Mouse (Mus musculus): ENCODE measurements around the gene H6pd. TPM values are rescaled to one million over a fixed set of nuclear protein-coding genes. Genes with fewer than 3 reads are reported as not detected.

H6pd gene
- total and polyA plus RNA-seq, 3 experiments: 17.7 to 38.5 (median 25.1) TPM

- TF ChIP-seq MXI1 (IDR thresholded peaks at IDR 0.05; ENCODE audit: low read depth, low read length) (peak; percentile 52; the same call in 1 of the 2 replicates), BHLHE40 (IDR thresholded peaks at IDR 0.05; ENCODE audit: low read depth, low read length) (no peak), ZKSCAN1 (IDR thresholded peaks at IDR 0.05; ENCODE audit: borderline replicate concordance, low read depth, low read length) (no peak), NRF1 (IDR thresholded peaks at IDR 0.05; ENCODE audit: low read depth, low read length) (no peak), POLR2AphosphoS2 (IDR thresholded peaks at IDR 0.05; ENCODE audit: low read depth, low read length) (no peak), IRF4 (IDR thresholded peaks at IDR 0.05; ENCODE audit: low read depth, low read length) (peak; percentile 57; the same call in 1 of the 2 replicates), MAZ (IDR thresholded peaks at IDR 0.05; ENCODE audit: low read depth, low read length) (no peak)
Measured at GRCm38 (mm10) chr4:150035280-150035679, 26.5 kb upstream of the H6pd start (continued).

- H3K4me1 ChIP-seq (ENCODE audit: control insufficient read depth in 1 of 2, insufficient read depth in 2 of 2): peaks cover 3 to 23% of the 10 kb centered on the region in 2 experiments
- H3K4me3 ChIP-seq (replicated peaks in 1 of 3; ENCODE audit: low read depth in 2 of 3, low read length in 2 of 3, poor library complexity in 1 of 3): no peak overlapping the region
- H3K27me3 ChIP-seq (replicated peaks): peaks cover 29% of the 10 kb centered on the region
- no peaks in the 10 kb centered on the region for H3K9me3 ChIP-seq (replicated peaks; ENCODE audit: low read length)
- H3K4me2 ChIP-seq (ENCODE audit: insufficient read depth, low read depth, poor library complexity, severe bottlenecking): no peak overlapping the region
- no peak overlapping the region for H3K9ac ChIP-seq (ENCODE audit: insufficient read depth, low read depth)
- DNase-seq (ENCODE audit: extremely low read depth): no peak
- H3K36me3 ChIP-seq (replicated peaks in 1 of 2; ENCODE audit: control insufficient read depth in 1 of 2, insufficient read depth in 1 of 2, low read length in 1 of 2): no peaks in the 10 kb centered on the region
- H3K27ac ChIP-seq (ENCODE audit: insufficient read depth, low read depth): no peak overlapping the region
- dilution Hi-C loops (cut with MboI; ENCODE audit: extremely low pct_ligation_motif_present, extremely low pct_unique_long_range_greater_than_20kb, low sequenced_read_pairs) (no loop called here), in situ Hi-C loops (cut with MboI; ENCODE audit: low pct_ligation_motif_present, low pct_unique_long_range_greater_than_20kb, low sequenced_read_pairs) (loop anchor here (10.0 kb wide), 1 partner anchor 62 kb away; no protein-coding TSS in a partner anchor)
- TF ChIP-seq ZC3H11A (IDR thresholded peaks at IDR 0.05; ENCODE audit: low read depth, low read length): no peak
- TF ChIP-seq ZMIZ1 (IDR thresholded peaks at IDR 0.05; ENCODE audit: low read depth, low read length): no peak
- no peak for TF ChIP-seq E2F4 (IDR thresholded peaks at IDR 0.05; ENCODE audit: insufficient replicate concordance, low read depth, low read length)
- TF ChIP-seq IRF4 (IDR thresholded peaks at IDR 0.05; ENCODE audit: low read depth, low read length): no peak
- no peak for TF ChIP-seq POLR2AphosphoS2 (IDR thresholded peaks at IDR 0.05; ENCODE audit: low read depth, low read length)
- no peak for TF ChIP-seq MAZ (IDR thresholded peaks at IDR 0.05; ENCODE audit: low read depth, low read length)
- TF ChIP-seq JUND (conservative IDR thresholded peaks at IDR 0.05; ENCODE audit: low read depth, low read length): no peak
- TF ChIP-seq SMC3 (IDR thresholded peaks at IDR 0.05; ENCODE audit: low read depth, low read length): no peak
- no peak for TF ChIP-seq RCOR1 (conservative IDR thresholded peaks at IDR 0.05; ENCODE audit: low read depth, low read length)
- no peak for TF ChIP-seq ZKSCAN1 (IDR thresholded peaks at IDR 0.05; ENCODE audit: borderline replicate concordance, low read depth, low read length)
- TF ChIP-seq EP300 (IDR thresholded peaks at IDR 0.05; ENCODE audit: low read length): no peak
- TF ChIP-seq MEF2A (IDR thresholded peaks at IDR 0.05; ENCODE audit: borderline replicate concordance, low read depth, low read length): no peak
- TF ChIP-seq PAX5 (IDR thresholded peaks at IDR 0.05; ENCODE audit: low read length): no peak
- TF ChIP-seq ETS1 (conservative IDR thresholded peaks at IDR 0.05; ENCODE audit: low read depth, low read length): no peak
- H3K79me2 ChIP-seq (replicated peaks; ENCODE audit: control insufficient read depth, extremely low read depth, insufficient read depth, poor library complexity, severe bottlenecking): no peaks in the 10 kb centered on the region
Measured at GRCm38 (mm10) chr4:150033261-150033671, 24.4 kb upstream of the H6pd start.

Data from CH12.LX (cell line).